Mouse (Mus musculus) C2C12 (cell line): ENCODE measurements around the gene Mgat4a. TPM values are rescaled to one million over a fixed set of nuclear protein-coding genes. Genes with fewer than 3 reads are reported as not detected.
"Not testable (repeated sequence)": the region's sequence is repeated elsewhere in the genome, so short reads cannot be mapped to it uniquely, and the experiment has no call there.

ENCODE experiments used
- H3K27me3 ChIP-seq: one replicate; pipeline ENCODE4 v1.6.1; 2011; ENCODE audit not compliant: control insufficient read depth, insufficient read depth, insufficient read length
- H3K36me3 ChIP-seq: one replicate; pipeline ENCODE4 v1.6.1; 2011; ENCODE audit not compliant: control insufficient read depth, insufficient read depth
- H3K4me3 ChIP-seq: one replicate; pipeline ENCODE4 v1.5.1; 2011; ENCODE audit warnings: mild to moderate bottlenecking, control low read depth; ENCODE audit not compliant: poor library complexity, insufficient read depth, severe bottlenecking
- H3K79me2 ChIP-seq: one replicate; pipeline ENCODE4 v1.6.1; 2011; ENCODE audit not compliant: control insufficient read depth, insufficient read depth
- H3K79me3 ChIP-seq: one replicate; pipeline ENCODE4 v1.6.1; 2011; ENCODE audit warnings: low read depth, control low read depth
- H3ac ChIP-seq: one replicate; pipeline ENCODE3; 2011; ENCODE audit warnings: low read depth; ENCODE audit not compliant: control insufficient read depth, insufficient read length
- CEBPB ChIP-seq: IDR thresholded peaks from one replicate; pipeline ENCODE4 v1.6.1; 2011; ENCODE audit warnings: low read depth, mild to moderate bottlenecking, control low read depth, moderate library complexity
- CTCF ChIP-seq: IDR thresholded peaks from one replicate; pipeline ENCODE4 v1.5.1; 2011; ENCODE audit not compliant: control insufficient read depth, insufficient read depth, insufficient read length
- FOSL1 ChIP-seq: IDR thresholded peaks from one replicate; pipeline ENCODE4 v1.8.0; 2011; ENCODE audit warnings: mild to moderate bottlenecking, low read length; ENCODE audit not compliant: poor library complexity, insufficient read depth, severe bottlenecking
- MAX ChIP-seq: IDR thresholded peaks from one replicate; pipeline ENCODE4 v1.6.1; 2011; ENCODE audit warnings: mild to moderate bottlenecking, control low read depth
- MYOD1 ChIP-seq: IDR thresholded peaks from one replicate; pipeline ENCODE4 v1.6.1; 2011; ENCODE audit warnings: low read depth; ENCODE audit not compliant: control insufficient read depth, insufficient read length
- MYOG ChIP-seq: IDR thresholded peaks from one replicate; pipeline ENCODE4 v1.6.1; 2011; ENCODE audit not compliant: control insufficient read depth, insufficient read length; ENCODE audit errors: extremely low read depth
- USF1 ChIP-seq: IDR thresholded peaks from one replicate; pipeline ENCODE4 v1.6.1; 2011; ENCODE audit warnings: low read depth, mild to moderate bottlenecking, control low read depth, moderate library complexity
- polyA plus RNA-seq: library from polyadenylated mRNA; unstranded; fragments of >200 nt; fragmentation: generic; extraction: Trizol; gene quantifications from one replicate; pipeline ENCODE4 v1.2.1, GENCODE M21; 2012; ENCODE audit warnings: missing spikeins

Gene Mgat4a
- polyA plus RNA-seq, 1 experiment = 0.01 TPM

- no peaks in the 10 kb centered on the region for H3K79me3 ChIP-seq
Observed at GRCm38 (mm10) chr1:37504716-37505347, 36.0 kb downstream of the Mgat4a start.

GRCm38 (mm10) chr1:37503656-37504055 is 37.2 kb downstream of the Mgat4a start:
- Histone ChIP-seq H3K79me3 (no peaks in the 10 kb centered on the region), H3K4me3 (no peak overlapping the region), H3K79me2 (no peaks in the 10 kb centered on the region), H3K27me3 (no peaks in the 10 kb centered on the region), H3ac (no peak overlapping the region), H3K36me3 (no peaks in the 10 kb centered on the region)
- TF ChIP-seq MAX (no peak), CTCF (no peak), USF1 (no peak), FOSL1 (no peak), MYOD1 (no peak), MYOG (no peak), CEBPB (no peak)

More at GRCm38 (mm10) chr1:37504716-37505347, 36.0 kb downstream of the Mgat4a start:
- no peak overlapping the region for H3K4me3 ChIP-seq
- H3K27me3 ChIP-seq = no peaks in the 10 kb centered on the region
- H3ac ChIP-seq = no peak overlapping the region
- no peak for TF ChIP-seq MAX
- TF ChIP-seq CEBPB = no peak
- TF ChIP-seq FOSL1 = no peak
- no peak for TF ChIP-seq USF1
- TF ChIP-seq MYOG = no peak
- TF ChIP-seq CTCF = no peak
- no peak for TF ChIP-seq MYOD1
- H3K36me3 ChIP-seq = no peaks in the 10 kb centered on the region
- H3K79me2 ChIP-seq = no peaks in the 10 kb centered on the region

DNA sequence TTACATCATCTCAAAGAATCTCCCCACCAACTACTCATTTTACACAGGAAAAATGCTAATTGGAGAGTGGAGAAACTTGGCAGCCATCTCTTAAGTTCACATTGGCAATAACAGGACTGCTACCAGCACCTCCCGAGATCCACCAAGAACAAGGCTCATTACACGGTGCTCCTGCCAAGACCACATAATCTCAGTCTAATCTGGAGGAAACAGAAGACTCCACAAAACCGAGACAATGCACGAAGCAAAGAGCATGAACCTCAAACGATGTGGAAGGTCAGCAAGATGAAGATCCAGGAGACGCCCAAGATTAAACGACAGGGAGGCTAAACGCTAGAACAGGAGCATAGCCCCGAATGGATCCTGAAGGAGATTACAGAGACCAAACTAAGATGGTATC is 38.5 kb downstream of the Mgat4a start:
- H3K36me3 ChIP-seq = no peaks in the 10 kb centered on the region
- H3K79me3 ChIP-seq = no peaks in the 10 kb centered on the region
- no peak for TF ChIP-seq CTCF
- TF ChIP-seq FOSL1 = no peak
- TF ChIP-seq CEBPB = no peak
- TF ChIP-seq MYOD1 = no peak
- no peak for TF ChIP-seq MYOG
- no peak for TF ChIP-seq MAX
- no peak for TF ChIP-seq USF1
- no peaks in the 10 kb centered on the region for H3K79me2 ChIP-seq
- H3ac ChIP-seq = no peak overlapping the region
- H3K4me3 ChIP-seq = no peak overlapping the region
- no peaks in the 10 kb centered on the region for H3K27me3 ChIP-seq

GRCm38 (mm10) chr1:37500723-37501122 is 40.1 kb downstream of the Mgat4a start:
- peaks cover 5% of the 10 kb centered on the region for H3K27me3 ChIP-seq
- TF ChIP-seq CEBPB = no peak
- TF ChIP-seq USF1 = no peak
- TF ChIP-seq CTCF = no peak
- TF ChIP-seq MYOG = no peak
- TF ChIP-seq FOSL1 = no peak
- no peak for TF ChIP-seq MAX
- no peak for TF ChIP-seq MYOD1

GRCm38 (mm10) chr1:37499395-37499794 is 41.4 kb downstream of the Mgat4a start:
- not testable (repeated sequence) for H3K36me3 ChIP-seq, H3K27me3 ChIP-seq, H3K4me3 ChIP-seq, H3K79me3 ChIP-seq, H3K79me2 ChIP-seq, H3ac ChIP-seq

More at GRCm38 (mm10) chr1:37500723-37501122, 40.1 kb downstream of the Mgat4a start:
- H3K36me3 ChIP-seq = no peaks in the 10 kb centered on the region
- no peak overlapping the region for H3K4me3 ChIP-seq
- no peak overlapping the region for H3ac ChIP-seq
- no peaks in the 10 kb centered on the region for H3K79me3 ChIP-seq
- H3K79me2 ChIP-seq = no peaks in the 10 kb centered on the region

GRCm38 (mm10) chr1:37498911-37499310 is 41.9 kb downstream of the Mgat4a start:
- no peak overlapping the region for H3K4me3 ChIP-seq
- no peaks in the 10 kb centered on the region for H3K79me3 ChIP-seq
- TF ChIP-seq USF1 (no peak), MAX (no peak), FOSL1 (no peak), CEBPB (no peak), MYOD1 (no peak), CTCF (no peak), MYOG (no peak)
- H3K79me2 ChIP-seq = no peaks in the 10 kb centered on the region
- H3ac ChIP-seq = no peak overlapping the region
- peaks cover 5% of the 10 kb centered on the region for H3K27me3 ChIP-seq
- H3K36me3 ChIP-seq = no peaks in the 10 kb centered on the region

DNA sequence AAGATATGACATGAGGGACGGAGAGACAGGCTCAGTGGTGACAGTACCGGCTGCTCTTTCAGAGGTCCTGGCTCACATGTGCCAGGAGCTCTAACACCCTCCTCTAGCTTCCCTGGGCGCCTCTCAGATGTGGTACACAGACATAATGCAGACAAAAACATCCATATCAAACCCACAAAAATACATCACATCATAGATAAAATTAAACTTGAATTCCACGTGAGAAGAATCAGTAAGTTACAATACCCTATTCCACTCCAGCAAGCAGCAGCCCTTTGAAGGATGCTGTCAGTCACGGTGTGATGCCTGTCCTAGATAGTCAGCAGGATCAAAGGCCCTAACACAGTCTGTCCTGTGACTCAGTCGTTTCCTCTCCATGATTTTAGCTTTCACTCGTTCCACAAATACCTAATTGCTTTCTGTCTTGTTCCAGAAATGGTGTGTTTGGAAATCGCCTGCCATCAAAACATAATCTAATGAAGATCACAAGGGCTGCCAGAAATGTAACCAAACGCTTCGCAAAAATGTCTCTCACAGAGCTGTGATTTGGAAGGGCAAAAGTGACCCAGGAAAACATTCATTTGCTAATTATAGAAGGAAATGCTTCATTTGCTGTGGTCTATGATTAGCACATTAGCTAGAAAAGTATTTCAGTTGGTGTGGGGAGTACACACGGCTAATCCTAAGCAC is 44.1 kb downstream of the Mgat4a start:
- TF ChIP-seq USF1 (no peak), MYOG (no peak), CEBPB (no peak), CTCF (no peak), FOSL1 (no peak), MYOD1 (no peak), MAX (no peak)
- no peaks in the 10 kb centered on the region for H3K79me2 ChIP-seq
- no peak overlapping the region for H3K4me3 ChIP-seq
- no peaks in the 10 kb centered on the region for H3K79me3 ChIP-seq
- no peaks in the 10 kb centered on the region for H3K36me3 ChIP-seq
- no peak overlapping the region for H3ac ChIP-seq
- H3K27me3 ChIP-seq = peaks cover 17% of the 10 kb centered on the region
